Mouse (Mus musculus) midbrain, embryonic 12.5 days (tissue): Measurements from ENCODE around the gene Ciart. TPM values are rescaled to one million over a fixed set of nuclear protein-coding genes. Genes with fewer than 3 reads are reported as not detected.
"Not testable (repeated sequence)": the region's sequence is repeated elsewhere in the genome, so short reads cannot be mapped to it uniquely, and the experiment has no call there.

Source experiments
- ATAC-seq: fragments of 200-750 bp; cut with Nextera tagmentation; 2 replicates; pipeline ENCODE4 v1.8.0; 2017; ENCODE audit warnings: low read depth, moderate TSS enrichment, moderate library complexity; ENCODE audit not compliant: low FRiP score
- H3K27ac ChIP-seq: fragments of 300-500 bp; sonication (generic); replicated peaks from 2 replicates; pipeline ENCODE4 v1.5.1; 2016; ENCODE audit warnings: mild to moderate bottlenecking
- H3K27me3 ChIP-seq: fragments of 300-500 bp; sonication (generic); 2 replicates; pipeline ENCODE4 v1.6.1; 2016; ENCODE audit warnings: mild to moderate bottlenecking
- H3K36me3 ChIP-seq: fragments of 300-500 bp; sonication (generic); 2 replicates; pipeline ENCODE4 v1.6.1; 2016
- H3K4me1 ChIP-seq: fragments of 300-500 bp; sonication (generic); 2 replicates; pipeline ENCODE4 v1.6.1; 2016
- H3K4me2 ChIP-seq: fragments of 300-500 bp; sonication (generic); replicated peaks from 2 replicates; pipeline ENCODE4 v1.6.1; 2016; ENCODE audit warnings: mild to moderate bottlenecking, moderate library complexity
- H3K4me3 ChIP-seq: fragments of 300-500 bp; sonication (generic); 2 replicates; pipeline ENCODE4 v1.5.1; 2016; ENCODE audit warnings: mild to moderate bottlenecking
- H3K9ac ChIP-seq: fragments of 300-500 bp; sonication (generic); replicated peaks from 2 replicates; pipeline ENCODE4 v1.6.1; 2016; ENCODE audit warnings: mild to moderate bottlenecking, moderate library complexity
- H3K9me3 ChIP-seq: fragments of 300-500 bp; sonication (generic); 2 replicates; pipeline ENCODE4 v1.6.1; 2016; ENCODE audit warnings: mild to moderate bottlenecking
- WGBS: fragments of 180-500 bp; shearing (Covaris S2); methylation state at CpG from one replicate; pipeline ENCODE4 v1.1.7; 2016; 5-methylcytosine and 5-hydroxymethylcytosine counted together
- polyA plus RNA-seq: library from polyadenylated mRNA; unstranded; fragments of >200 nt; fragmentation: Nextera tagmentation; extraction: Ambion mirVana; gene quantifications from 2 replicates; pipeline ENCODE4 v1.2.1, GENCODE M21; 2016

Ciart gene
- polyA plus RNA-seq, result 3.9 and 4.7 TPM in 2 replicates

GRCm38 (mm10) chr3:95881979-95882815 is at the start of gene Ciart:
TSS of gene Ciart (minus strand) at chr3:95882251.
- under 1% methylated on average over 64 of the region's 66 CpGs for WGBS
- ATAC-seq, result peak; percentile 100
- Histone ChIP-seq H3K9ac (peak within 1 kb of the TSS; percentile 51), H3K4me3 (peak within 1 kb of the TSS; percentile 57), H3K27me3 (peaks cover 8% of the 10 kb centered on the region; the same call in 1 of the 2 replicates), H3K9me3 (no peaks in the 10 kb centered on the region), H3K36me3 (no peaks in the 10 kb centered on the region), H3K27ac (no peak within 1 kb of the TSS), H3K4me2 (peak within 1 kb of the TSS; percentile 98), H3K4me1 (peaks cover 16% of the 10 kb centered on the region)

GRCm38 (mm10) chr3:95931471-95931870 is 49.4 kb upstream of the Ciart start:
- 95% methylated on average over 1 of the region's 1 CpGs for WGBS
- Histone ChIP-seq H3K9me3 (no peaks in the 10 kb centered on the region), H3K27ac (no peak overlapping the region), H3K4me1 (peaks cover 19% of the 10 kb centered on the region), H3K27me3 (no peaks in the 10 kb centered on the region), H3K4me3 (no peak overlapping the region), H3K4me2 (peak overlapping the region; percentile 56), H3K36me3 (peaks cover 26% of the 10 kb centered on the region), H3K9ac (no peak overlapping the region)
- ATAC-seq, result no peak

DNA sequence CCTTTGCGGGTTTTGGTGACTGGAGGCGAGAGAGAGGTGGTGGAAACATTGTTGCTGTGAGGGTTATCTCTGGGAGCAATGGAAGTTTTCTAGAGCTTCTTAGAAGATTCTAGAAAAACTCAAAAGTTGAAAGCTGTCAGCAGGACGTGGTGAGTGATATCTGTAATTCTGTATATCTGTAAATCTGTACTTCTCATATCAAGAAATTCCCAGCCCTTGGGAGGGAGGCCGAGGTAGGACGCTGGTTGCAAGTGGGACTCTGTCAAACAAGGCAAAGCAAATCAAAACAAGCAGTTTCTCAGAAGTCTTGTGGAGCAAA is 48.4 kb upstream of the Ciart start:
- 2% methylated on average over 5 of the region's 5 CpGs for WGBS
- Histone ChIP-seq H3K36me3 (peaks cover 23% of the 10 kb centered on the region), H3K9me3 (no peaks in the 10 kb centered on the region), H3K4me3 (peak overlapping the region; percentile 95), H3K4me2 (peak overlapping the region; percentile 56), H3K27me3 (no peaks in the 10 kb centered on the region), H3K27ac (peak overlapping the region; percentile 88), H3K9ac (peak overlapping the region; percentile 95), H3K4me1 (peaks cover 19% of the 10 kb centered on the region)
- no peak for ATAC-seq

- Histone ChIP-seq H3K4me1 (peaks cover 19% of the 10 kb centered on the region), H3K9ac (peak overlapping the region; percentile 95), H3K4me3 (peak overlapping the region; percentile 95), H3K27ac (peak overlapping the region; percentile 88), H3K9me3 (no peaks in the 10 kb centered on the region), H3K4me2 (peak overlapping the region; percentile 56), H3K27me3 (no peaks in the 10 kb centered on the region), H3K36me3 (peaks cover 17% of the 10 kb centered on the region)
- under 1% methylated on average over 85 of the region's 105 CpGs for WGBS
- peak; percentile 5; the same call in 1 of the 2 replicates for ATAC-seq
These were observed 47.8 kb upstream of the Ciart start for GRCm38 (mm10) chr3:95929581-95930470.

DNA sequence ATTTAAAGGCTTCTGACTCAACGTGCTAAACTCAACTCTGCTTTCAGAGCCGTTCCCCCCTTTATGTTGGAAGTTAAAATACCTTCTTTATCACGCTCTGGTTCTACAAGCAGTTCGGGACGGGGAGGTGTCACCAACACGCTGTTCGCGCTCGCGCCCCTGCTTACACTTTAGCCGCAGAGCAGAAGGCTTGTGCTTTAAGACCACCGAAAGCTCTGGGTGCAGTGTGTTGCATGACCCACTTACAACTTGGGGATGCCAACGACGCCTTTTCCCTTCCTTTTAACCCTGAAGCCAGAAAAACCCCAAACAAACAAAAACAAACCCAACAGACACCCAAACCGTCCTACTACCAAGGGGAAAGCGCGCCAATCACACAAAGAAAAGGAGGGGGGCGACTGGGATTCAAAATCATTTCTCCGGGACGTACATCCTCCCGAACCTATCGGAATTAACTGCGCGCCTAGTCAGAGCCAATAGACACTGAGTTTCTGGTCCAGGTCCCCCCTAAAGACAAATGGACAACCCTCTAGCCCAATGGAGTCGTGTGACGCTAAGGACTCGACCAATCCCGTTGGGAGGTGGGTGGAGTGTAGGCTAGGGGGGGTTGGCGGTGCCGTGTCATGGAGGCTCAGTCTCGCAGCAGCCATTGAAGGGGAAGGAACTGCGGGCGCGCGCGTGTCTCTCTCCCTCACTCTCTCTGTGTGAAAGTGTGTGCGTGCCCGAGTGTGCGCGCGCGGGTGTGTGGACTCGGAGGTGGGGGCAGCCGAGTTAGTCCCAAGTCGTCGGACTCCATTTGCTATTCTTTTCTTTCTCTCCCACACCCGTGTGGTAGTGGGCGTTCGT is 46.8 kb upstream of the Ciart start, which contains the start of gene Anp32e:
TSS of gene Anp32e (plus strand) at position 589 of the 846 bp plus-strand sequence.
- H3K27me3 ChIP-seq, result no peaks in the 10 kb centered on the region
- H3K4me2 ChIP-seq, result peak within 1 kb of the TSS; percentile 56
- peak within 1 kb of the TSS; percentile 95 for H3K9ac ChIP-seq
- H3K36me3 ChIP-seq, result peaks cover 7% of the 10 kb centered on the region
- peak within 1 kb of the TSS; percentile 88 for H3K27ac ChIP-seq
- WGBS, result under 1% methylated on average over 49 of the region's 49 CpGs
- ATAC-seq, result peak; percentile 100
- peak within 1 kb of the TSS; percentile 95 for H3K4me3 ChIP-seq
- peaks cover 19% of the 10 kb centered on the region for H3K4me1 ChIP-seq
- no peaks in the 10 kb centered on the region for H3K9me3 ChIP-seq

- Histone ChIP-seq H3K27ac (peak overlapping the region; percentile 88), H3K4me1 (peaks cover 19% of the 10 kb centered on the region), H3K4me2 (peak overlapping the region; percentile 56), H3K9me3 (no peaks in the 10 kb centered on the region), H3K27me3 (no peaks in the 10 kb centered on the region), H3K9ac (peak overlapping the region; percentile 55; the same call in 1 of the 2 replicates), H3K4me3 (peak overlapping the region; percentile 95), H3K36me3 (peaks cover 1% of the 10 kb centered on the region; the same call in 1 of the 2 replicates)
- no peak for ATAC-seq
- WGBS, result 79% methylated on average over 6 of the region's 6 CpGs
These were observed 46.2 kb upstream of the Ciart start for GRCm38 (mm10) chr3:95928261-95928657.

DNA sequence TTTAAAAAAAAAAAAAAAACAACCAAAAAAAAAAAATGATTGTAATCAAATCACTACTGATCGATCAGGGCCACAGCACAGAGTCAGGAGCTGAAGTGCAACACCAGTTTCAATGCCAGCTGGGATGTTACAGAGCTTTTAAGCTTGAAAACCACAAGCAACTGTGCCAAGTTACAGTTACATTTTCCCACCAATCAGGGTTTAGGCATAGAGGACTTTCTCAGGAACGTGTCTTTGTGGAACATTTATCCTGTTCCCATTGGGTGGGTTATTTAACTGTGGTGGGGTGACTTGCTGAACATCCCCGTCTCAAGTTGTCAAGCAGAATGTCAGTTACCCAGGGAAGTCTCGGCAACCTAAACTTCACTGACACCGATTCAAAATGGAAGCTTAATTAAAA is 43.0 kb upstream of the Ciart start:
- Histone ChIP-seq H3K4me1 (no peaks in the 10 kb centered on the region), H3K4me2 (no peak overlapping the region), H3K27ac (no peak overlapping the region), H3K4me3 (no peak overlapping the region), H3K9me3 (no peaks in the 10 kb centered on the region), H3K36me3 (no peaks in the 10 kb centered on the region), H3K9ac (no peak overlapping the region), H3K27me3 (no peaks in the 10 kb centered on the region)
- 82% methylated on average over 5 of the region's 5 CpGs for WGBS
- ATAC-seq, result no peak

- WGBS, result 81% methylated on average over 4 of the region's 4 CpGs
- no peak for ATAC-seq
- no peak overlapping the region for H3K4me2 ChIP-seq
- H3K9ac ChIP-seq, result no peak overlapping the region
- no peaks in the 10 kb centered on the region for H3K36me3 ChIP-seq
- H3K27me3 ChIP-seq, result no peaks in the 10 kb centered on the region
- H3K9me3 ChIP-seq, result no peaks in the 10 kb centered on the region
- no peak overlapping the region for H3K4me3 ChIP-seq
- H3K27ac ChIP-seq, result no peak overlapping the region
- H3K4me1 ChIP-seq, result no peaks in the 10 kb centered on the region
These were observed 42.1 kb upstream of the Ciart start for GRCm38 (mm10) chr3:95924185-95924584.

DNA sequence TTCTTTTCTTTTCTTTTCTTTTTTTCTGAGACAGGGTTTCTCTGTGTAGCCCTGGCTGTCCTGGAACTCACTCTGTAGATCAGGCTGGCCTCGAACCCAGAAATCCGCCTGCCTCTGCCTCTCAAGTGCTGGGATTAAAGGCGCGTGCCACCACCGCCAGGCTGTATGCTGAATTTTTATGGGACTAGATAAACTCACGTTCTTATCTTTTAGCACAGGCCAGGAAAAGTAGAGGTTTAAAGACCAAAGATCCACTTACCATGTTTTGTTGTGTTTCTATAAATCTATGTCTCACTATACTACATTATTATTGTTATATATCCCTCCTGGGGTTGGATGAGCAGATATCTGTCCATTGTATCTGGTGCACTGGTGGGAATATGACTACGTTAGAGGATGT is 41.4 kb upstream of the Ciart start:
- H3K4me1 ChIP-seq, H3K27me3 ChIP-seq, H3K27ac ChIP-seq, ATAC-seq, H3K9me3 ChIP-seq, H3K9ac ChIP-seq, H3K4me3 ChIP-seq, H3K4me2 ChIP-seq, H3K36me3 ChIP-seq: not testable (repeated sequence)
- WGBS, result 91% methylated on average over 7 of the region's 7 CpGs

DNA sequence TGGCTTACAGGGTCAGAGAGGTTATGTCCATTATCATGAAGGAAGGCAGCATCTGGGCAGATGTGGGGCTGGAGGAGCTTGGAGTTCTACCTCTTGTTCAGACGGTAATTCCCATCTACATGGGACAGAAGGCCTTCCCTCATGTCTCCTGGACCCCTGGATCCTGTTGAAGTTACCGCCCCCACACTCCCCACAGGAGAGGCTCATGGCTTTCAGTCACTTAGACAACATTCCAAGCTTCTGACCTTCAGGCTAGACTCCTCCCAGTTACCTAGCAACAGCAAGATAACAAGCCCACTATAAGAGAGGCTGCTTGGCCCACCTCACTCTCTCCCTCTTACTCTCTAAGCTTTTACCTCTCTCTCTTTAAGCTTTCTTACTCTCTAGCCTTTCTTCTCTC is 38.5 kb upstream of the Ciart start:
- not testable (repeated sequence) for H3K27me3 ChIP-seq, H3K4me1 ChIP-seq, H3K36me3 ChIP-seq, H3K27ac ChIP-seq, H3K4me3 ChIP-seq, H3K9ac ChIP-seq, H3K4me2 ChIP-seq, ATAC-seq, H3K9me3 ChIP-seq
- 67% methylated on average over 2 of the region's 2 CpGs for WGBS

GRCm38 (mm10) chr3:95916760-95917159 is 34.7 kb upstream of the Ciart start:
- H3K9me3 ChIP-seq, result no peaks in the 10 kb centered on the region
- no peak overlapping the region for H3K9ac ChIP-seq
- peaks cover 3% of the 10 kb centered on the region; the same call in 1 of the 2 replicates for H3K27me3 ChIP-seq
- 82% methylated on average over 7 of the region's 7 CpGs for WGBS
- no peaks in the 10 kb centered on the region for H3K36me3 ChIP-seq
- H3K4me2 ChIP-seq, result no peak overlapping the region
- H3K4me1 ChIP-seq, result no peaks in the 10 kb centered on the region
- no peak overlapping the region for H3K27ac ChIP-seq
- ATAC-seq, result no peak
- no peak overlapping the region for H3K4me3 ChIP-seq
